Mouse (Mus musculus) testis, adult 2 months (tissue): ENCODE results near the gene Il9r.

ENCODE experiments used
- CTCF ChIP-seq: fragments of 200-500 bp; IDR thresholded peaks from 2 replicates; pipeline ENCODE4 v1.5.1; 2012; ENCODE audit warnings: low read depth, mild to moderate bottlenecking, inconsistent platforms, low read length, moderate library complexity; ENCODE audit not compliant: control insufficient read depth, insufficient read depth, insufficient replicate concordance
- POLR2A ChIP-seq: fragments of 200-500 bp; IDR thresholded peaks from 2 replicates; pipeline ENCODE4 v1.6.1; 2012; ENCODE audit warnings: low read depth, mild to moderate bottlenecking, inconsistent platforms, low read length, moderate library complexity; ENCODE audit not compliant: control insufficient read depth

DNA sequence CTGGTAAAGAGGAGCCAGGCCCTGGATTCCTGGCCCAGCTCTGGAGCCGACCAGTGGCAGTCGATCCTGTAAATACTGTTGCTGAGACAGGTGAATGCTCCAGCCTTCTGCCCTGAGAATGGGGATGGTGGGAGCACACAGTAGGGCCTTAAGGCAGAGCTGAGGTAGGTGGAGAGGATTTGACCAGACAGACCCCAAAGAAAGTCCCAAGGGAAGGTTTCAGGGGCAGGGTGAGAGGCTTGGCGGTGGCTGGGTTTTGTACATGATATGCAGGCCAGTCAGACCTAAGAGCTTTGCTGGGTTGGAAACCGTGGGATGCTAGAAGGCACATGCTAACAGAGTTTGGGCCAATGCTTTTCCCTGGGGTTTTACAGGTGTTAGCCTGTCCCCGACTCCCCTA lies 5.5 kb downstream of the Il9r start:
- TF ChIP-seq POLR2A, result no peak
- TF ChIP-seq CTCF, result no peak
